Mouse (Mus musculus) kidney, postnatal 25 days (tissue): ENCODE measurements around the gene Ckap5.

Experiments used
- DNase-seq, 2 experiments: peaks; one replicate each; pipeline ENCODE4 v3.0.0; 2021; ENCODE audit warnings: mixed read lengths in 2 of 2

The Ckap5 gene

DNA sequence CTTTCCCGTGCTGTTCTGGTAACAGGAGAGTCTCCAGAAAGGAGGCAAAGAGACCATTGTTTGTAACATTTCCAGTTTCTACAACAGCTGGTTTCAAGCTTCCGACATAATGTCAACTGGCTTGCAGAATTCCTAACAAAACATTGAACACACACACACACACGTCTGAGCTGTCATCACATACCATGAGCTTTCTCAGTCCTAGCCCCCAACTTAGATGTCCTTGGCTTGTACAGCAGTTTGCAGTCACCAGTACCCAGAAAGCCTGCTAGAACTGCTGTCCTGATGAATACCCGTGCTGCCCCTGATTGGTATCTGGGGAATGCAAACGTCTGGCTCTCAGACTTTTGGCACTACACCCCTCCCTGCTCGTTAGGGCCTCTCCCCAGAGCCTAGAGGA lies 129.3 kb downstream of the Ckap5 start:
- DNase-seq: no peak

DNA sequence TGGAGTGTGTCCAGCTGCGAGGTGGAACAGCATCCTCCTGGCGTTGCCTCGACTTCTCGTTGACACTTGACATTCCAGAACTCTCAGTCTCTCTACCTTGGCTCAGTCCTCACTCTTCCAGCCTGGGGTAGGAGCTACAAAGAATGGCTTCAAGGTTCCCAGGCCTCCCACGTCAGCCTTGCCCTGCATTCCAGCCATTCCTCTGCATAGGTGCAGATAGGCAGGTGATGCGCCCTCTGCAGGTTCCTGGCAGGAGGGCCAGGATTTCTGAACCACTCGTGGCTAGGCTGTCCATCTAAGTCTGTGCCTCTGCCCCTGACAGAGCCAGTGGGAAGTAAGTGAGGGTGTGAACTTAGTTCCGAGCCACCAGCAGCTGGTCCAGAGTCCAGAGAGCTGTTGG lies 130.2 kb downstream of the Ckap5 start:
- peak; percentile 58 to 79 for DNase-seq

DNA sequence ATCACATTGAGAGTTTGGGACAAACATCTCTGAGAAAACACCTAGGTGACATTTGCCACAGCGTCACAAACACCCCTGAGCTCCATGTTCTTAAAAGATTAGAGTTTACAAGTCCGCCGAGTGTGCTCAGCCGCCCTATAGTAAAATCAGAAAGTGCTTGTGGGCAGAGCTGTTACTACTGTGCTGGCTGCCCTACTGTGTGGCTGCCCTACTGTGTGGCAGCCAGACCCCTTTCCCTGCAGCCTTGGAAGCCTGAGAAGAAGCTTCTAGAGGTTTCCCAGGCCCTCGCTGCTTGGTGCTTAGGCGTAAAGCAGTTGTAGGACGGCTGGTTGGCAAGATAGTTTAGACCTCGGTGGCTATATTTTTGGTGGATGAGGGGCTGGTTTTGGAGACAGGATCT lies 133.1 kb downstream of the Ckap5 start:
- DNase-seq: no peak

DNA sequence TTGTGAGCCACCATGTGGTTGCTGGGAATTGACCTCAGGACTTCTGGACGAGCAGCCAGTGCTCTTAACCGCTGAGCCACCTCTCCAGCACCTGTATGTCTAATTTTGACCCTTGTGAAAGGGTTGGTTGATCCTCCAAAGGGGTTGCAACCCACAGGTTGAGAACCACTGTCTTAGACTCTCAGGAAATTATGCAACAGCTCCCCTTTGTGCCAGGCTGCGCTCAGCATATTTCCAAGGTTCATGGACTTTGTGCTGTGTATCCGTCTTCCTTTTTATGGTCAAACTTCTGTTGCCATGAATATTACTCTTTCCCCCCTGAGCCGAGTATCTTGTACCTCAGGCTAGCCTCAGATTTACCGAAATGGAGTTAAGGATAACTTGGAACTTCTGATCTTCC lies 134.4 kb downstream of the Ckap5 start:
- peak; percentile 54 to 72 for DNase-seq

DNA sequence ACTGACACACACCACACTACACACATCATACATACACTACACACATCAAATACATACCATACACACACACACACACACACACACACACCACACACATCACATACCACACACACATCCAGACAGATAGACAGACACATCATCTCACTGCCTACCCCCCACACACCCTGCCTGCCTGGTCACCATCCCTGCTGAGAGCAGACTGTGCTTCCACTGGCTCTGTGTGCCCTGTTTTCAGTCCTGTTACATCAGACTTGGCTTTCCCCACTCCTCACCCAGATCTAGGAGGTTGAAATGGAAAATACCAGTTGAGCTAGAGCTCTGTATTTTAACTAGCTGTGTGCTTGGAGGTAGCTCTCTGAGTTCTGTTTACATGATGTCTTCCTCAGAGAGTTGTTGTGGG lies 138.2 kb downstream of the Ckap5 start:
- DNase-seq: no peak

DNA sequence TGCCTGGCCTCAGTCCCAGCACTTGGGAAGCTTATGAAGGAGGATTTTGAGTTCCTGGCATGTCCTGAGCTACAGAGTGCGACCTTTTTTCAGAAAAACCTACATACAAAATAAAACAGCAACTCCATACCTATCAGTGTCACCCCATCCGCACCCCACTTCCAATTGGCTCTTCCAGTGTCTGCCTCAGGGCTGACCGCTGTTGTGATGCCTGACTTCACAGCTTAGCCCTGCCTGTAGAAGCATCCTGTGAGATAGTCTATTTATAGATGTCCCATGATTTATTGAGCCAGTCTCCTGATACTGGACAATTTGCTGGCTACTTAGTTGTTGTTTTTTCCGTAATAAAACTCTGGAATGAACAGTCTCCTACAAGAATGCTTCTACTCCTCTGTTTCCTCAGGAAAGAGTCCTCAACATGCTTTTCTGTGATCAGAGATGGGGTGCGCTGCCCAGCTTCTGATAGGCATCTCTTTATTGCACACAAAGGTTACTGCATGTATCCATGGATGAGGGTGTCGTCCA lies 139.9 kb downstream of the Ckap5 start:
- DNase-seq: peak; percentile 44 to 58

DNA sequence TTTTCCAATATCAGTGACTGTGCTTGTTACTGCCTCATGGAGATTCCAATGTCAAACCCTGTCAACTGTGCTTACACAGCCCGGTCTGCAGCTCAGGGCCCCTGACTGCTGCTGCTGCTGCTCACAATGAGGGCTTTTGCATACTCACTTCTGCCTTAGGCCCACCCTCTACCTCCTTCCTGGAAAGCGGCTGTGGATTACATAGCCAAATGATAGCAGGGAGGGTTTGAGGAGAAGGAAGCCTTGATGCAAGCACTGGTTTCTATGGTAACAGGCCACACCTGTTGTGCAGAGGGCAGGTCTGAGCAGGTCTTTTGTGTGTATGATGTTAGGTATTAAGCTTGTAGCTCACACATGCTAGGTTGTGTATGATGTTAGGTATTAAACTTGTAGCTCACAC lies 141.2 kb downstream of the Ckap5 start:
- DNase-seq: no peak

DNA sequence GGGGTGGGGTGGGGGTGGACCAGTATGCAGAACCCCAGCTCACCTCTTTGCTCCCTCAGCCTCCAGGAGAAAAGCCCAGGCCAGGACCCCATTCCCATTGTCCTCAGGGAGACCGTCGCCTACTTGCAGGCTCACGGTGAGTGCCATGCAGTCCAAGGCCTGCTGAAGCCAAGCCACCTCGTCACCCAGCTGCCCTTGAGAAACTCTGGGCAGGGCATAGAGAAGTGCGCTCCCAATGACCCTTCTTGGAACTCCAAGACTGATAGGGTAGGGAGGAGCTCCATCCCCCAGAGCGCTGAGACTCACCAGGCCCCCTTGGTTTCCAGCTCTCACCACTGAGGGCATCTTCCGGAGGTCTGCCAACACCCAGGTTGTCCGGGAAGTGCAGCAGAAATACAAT lies 142.8 kb downstream of the Ckap5 start:
- no peak for DNase-seq

DNA sequence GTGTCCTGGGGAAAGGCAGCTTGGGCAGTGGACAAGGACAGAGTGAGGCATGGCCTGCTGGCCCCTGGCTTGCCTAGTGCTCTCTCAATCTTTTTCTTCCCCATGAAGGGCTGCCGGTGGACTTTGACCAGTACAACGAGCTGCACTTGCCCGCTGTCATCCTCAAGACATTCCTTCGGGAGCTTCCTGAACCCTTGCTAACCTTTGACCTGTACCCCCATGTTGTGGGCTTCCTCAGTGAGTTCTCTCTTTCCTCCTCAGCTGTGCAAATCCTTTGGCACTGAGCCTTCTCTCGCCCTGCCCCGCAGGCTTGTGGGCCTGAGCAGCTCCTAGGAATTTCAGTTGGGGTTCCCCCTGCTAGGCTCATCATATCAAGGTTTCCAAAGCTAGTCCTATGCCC lies 143.5 kb downstream of the Ckap5 start:
- DNase-seq: peak; percentile 69 to 84
